Mouse (Mus musculus) heart, postnatal 36 days (tissue): ENCODE measurements around the gene Aktip. TPM values are rescaled to one million over a fixed set of nuclear protein-coding genes. Genes with fewer than 3 reads are reported as not detected.

Experiments used
- DNase-seq, 2 experiments: peaks; one replicate each; pipeline ENCODE4 v3.0.0; 2021 to 2022
- intact Hi-C: fragments of 180-260 bp; cut with DNase I; formaldehyde crosslinking; loops from one replicate; pipeline ENCODE4 v1.15.1; 2025
- total RNA-seq, 2 experiments: library from RNA; stranded (reverse); gene quantifications; 2 replicates each; pipeline ENCODE4 v1.2.3; 2021

Gene Aktip
- 10 to 100 TPM; 52.8 to 56.3 TPM for total RNA-seq

- intact Hi-C loops, result loop anchor here (10.0 kb wide), 3 partner anchors 175 to 1155 kb away; partner anchors contain the start of gene Irx5
- no peak for DNase-seq
These were observed at the start of gene Aktip for GRCm38 (mm10) chr8:91199876-91200275. Gene Aktip, minus strand, starts transcription at chr8:91199976.

DNA sequence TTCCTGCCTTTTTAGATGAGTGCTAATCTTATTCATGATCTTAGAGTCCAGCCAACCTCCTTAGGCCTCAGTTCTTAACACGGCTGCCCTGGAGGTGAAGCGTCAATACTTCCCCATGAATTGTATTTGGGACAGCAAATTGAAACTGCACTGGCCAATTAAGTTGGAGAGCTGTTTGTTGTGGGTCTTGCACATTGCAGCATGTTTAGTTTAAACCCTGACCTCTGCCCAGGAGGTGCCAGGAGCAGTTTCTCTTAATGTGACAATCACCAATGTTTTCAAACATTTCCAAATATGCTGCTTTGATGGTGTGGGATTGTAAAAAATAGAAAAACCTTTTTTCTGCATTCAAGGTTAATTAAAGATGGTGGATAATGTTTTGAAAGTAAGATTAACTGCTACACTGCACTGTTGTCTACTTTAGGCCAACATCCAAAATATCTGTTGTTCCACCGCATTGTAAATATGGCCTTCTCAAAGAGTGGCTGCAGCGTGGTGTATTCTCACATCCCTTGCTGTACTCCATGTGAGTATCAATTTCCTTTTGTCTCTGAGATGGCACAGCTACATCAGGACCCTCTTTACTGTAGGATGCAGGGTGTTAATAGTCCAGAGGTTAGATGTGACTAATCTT is 46.2 kb upstream of the Aktip start:
- intact Hi-C loops, result no loop called here
- no peak for DNase-seq

DNA sequence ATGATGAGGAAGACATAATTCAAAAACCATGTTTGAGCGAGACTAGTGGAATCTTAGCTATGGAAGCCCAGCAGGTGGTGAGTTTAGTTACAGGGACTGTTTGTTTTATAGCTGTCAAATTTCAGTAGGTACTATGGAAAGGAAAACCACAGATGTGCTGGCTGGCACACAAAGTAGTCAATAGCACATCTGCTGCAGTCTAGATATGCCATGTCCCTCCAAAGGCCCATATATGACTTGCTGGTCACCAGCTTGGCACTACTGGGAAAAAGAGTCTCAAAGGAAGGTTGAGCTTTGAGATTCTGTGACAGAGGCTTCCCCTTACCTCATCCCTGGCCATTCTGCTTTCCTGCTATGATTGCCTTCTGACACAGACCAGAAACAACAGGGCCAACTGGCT is 42.9 kb upstream of the Aktip start:
- intact Hi-C loops, result no loop called here
- no peak for DNase-seq

DNA sequence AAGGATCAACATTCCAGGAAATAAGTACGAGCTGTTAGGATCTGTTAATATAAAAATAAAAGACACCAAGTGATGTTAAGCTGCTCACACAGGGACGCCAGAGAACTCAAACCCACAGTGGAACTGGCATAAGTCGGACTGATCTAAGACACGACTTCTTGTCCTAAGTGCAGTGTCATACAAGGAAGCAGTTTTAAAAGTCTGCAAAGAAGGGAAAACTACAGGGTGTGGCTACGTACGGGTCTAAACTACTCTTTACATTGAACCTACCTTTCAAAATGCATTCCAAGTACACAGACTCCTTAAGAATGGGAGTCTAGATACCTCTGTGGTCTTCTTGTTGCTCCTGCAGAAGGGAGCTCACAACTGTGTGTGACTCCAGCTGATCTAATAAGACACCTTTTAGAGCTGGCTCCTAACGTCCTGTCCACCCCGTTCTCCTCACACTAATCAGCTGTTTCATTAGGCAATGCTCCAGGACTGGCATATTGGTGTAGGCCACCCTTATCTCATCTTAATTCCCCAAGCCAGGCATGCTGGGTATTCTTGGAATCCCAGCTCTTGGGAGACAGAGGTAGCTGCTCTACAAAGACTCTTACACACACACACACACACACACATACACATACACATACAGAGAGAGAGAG is 42.2 kb upstream of the Aktip start:
- intact Hi-C loops, result no loop called here
- no peak for DNase-seq

GRCm38 (mm10) chr8:91241371-91241770 is 41.6 kb upstream of the Aktip start:
- intact Hi-C loops, result no loop called here

DNA sequence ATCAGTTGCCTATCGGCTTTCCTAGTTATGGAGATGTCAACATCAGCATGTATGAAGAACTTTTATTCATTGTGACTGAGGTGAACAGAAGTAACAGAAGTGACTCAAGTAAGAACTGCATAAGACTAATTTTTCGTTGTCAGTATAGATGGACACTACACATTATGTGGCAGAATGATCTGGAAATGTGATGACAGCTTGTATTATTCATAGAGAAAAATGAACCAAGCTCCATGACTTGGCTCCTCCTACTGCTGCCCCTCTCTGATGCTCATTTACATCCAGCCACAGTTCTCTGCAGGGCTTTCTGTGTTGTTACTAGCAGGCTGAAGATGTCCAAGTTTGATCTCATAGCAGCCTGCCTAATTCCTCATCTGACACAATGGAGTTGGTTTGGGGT is 37.4 kb upstream of the Aktip start:
- DNase-seq, result no peak

More at GRCm38 (mm10) chr8:91241371-91241770, 41.6 kb upstream of the Aktip start:
- no peak for DNase-seq

DNA sequence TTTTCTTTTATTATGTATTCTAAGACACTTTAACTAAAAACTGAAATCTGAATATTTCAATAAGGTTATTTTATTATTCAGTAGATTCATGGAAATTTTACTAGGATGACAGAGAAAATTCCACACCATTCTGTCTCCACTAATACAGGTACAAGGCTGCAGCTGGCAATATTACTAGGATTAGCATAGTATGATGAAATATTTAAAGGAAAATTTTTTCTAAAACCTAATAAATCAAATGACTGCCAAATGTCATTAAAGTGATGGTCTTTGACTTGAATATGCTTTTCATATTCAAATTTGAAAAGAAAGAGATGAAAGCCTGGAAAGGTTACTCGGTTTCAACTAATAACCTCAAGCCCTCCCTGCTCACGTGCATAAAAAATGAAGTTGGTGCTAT is 34.3 kb upstream of the Aktip start:
- intact Hi-C loops, result no loop called here
- no peak for DNase-seq

More for the DNA sequence above, 37.4 kb upstream of the Aktip start:
- intact Hi-C loops, result no loop called here

DNA sequence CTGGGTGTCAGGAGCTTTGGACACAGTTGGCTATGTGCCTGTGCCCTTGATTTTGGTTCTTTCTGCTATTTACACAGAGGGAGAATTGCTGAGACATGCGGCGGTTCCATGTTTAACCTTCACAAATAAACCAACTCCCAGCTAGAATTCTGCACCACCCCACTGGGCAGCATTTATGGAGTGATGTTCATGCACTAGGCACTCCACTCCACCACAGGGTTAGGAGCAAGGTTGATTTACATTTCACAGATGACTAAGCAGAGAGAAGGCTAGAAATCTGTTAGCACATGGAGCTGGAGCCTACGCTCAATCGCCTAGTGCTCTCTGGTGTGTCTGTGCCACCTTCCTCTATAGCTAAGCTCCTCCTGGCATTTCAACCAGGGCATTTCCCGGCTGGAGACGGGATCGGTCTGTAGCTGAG is 27.7 kb upstream of the Aktip start:
- intact Hi-C loops, result no loop called here
- DNase-seq, result no peak

- intact Hi-C loops, result no loop called here
- DNase-seq, result no peak
These were observed 24.5 kb upstream of the Aktip start for GRCm38 (mm10) chr8:91224227-91224626.

- intact Hi-C loops, result no loop called here
- DNase-seq, result no peak
These were observed 22.1 kb upstream of the Aktip start for GRCm38 (mm10) chr8:91221841-91222240.

- DNase-seq, result no peak
These were observed 18.5 kb upstream of the Aktip start for GRCm38 (mm10) chr8:91218271-91218670.

DNA sequence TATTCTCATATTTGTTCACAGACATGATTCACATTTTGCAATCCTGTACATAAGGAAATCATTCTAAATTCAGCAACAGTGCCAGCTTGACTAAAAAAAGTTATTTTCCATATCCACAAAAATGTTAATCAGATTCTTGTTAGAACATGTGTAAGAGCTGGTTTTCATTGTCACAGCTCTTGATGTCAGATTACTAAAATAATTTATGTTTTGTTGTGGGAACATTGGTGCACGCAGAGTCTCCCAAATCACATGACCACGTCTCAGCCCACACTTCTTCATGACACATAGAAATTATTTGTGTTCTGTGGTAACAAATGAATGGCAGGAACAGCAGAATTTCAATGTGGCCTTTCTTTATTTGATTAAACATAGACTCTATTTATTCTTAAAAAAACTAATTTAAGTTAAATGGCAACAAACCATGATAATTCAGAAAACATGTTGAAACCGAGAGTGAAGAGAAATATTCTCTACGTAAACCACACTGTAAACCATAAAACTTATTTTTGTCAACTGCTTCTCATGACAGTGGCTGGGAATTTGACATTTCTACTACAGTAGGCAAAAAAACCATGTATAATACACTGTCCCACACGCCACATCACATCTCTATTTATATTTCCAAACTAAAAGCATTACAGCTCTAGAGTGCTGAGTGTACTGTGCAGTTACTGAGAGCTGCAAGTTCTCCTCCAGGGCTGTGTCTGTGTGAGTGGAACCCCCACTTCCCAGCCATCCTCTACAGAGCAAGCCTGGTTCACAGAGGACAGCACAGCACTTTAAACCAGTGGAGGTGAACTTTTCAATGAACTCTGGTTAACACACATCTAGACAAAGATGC is 17.5 kb upstream of the Aktip start:
- DNase-seq, result no peak
- intact Hi-C loops, result no loop called here

More at GRCm38 (mm10) chr8:91218271-91218670, 18.5 kb upstream of the Aktip start:
- intact Hi-C loops, result no loop called here

DNA sequence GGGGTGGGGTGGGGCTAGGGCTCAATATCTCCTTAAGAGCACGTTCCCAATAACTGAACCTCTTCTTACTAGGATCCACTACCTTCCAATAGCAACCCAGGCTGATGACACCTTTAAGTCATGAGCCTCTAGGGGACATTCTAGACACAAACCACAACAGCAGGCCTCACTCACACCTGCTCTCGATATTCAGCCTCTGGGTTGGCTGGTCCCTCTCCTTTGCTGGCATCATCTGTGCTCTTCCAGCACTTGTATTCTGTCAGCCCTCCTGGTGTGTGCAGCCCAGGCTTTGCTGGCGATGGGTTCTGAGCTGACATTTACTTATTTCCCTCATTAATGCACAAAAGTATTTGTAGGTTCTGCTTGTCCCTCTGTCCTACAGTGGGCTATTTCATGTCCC is 14.5 kb upstream of the Aktip start:
- DNase-seq, result no peak
- intact Hi-C loops, result no loop called here

DNA sequence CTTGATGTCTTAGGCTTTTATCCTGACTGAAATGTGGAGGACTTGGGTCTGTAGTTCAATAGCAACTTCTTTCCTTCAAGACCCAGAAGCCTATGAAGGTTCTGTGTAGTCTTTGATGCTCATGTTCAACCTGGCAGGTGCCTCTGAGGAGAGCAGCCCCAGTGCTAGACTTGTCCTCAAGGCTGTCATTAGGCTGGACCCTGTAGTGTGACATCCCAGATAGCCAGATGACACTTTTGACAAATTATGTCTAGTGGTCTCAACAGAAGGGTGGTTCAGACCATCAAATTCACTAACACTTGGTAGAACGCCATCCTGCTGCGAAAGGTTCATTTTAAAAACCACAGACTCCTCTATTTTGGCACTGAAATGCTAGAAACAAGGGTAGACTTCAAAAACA is 13.2 kb upstream of the Aktip start:
- no peak for DNase-seq
- intact Hi-C loops, result no loop called here

GRCm38 (mm10) chr8:91209658-91210057 is 9.9 kb upstream of the Aktip start:
- DNase-seq, result no peak
- intact Hi-C loops, result no loop called here

GRCm38 (mm10) chr8:91207676-91208075 is 7.9 kb upstream of the Aktip start:
- intact Hi-C loops, result no loop called here
- no peak for DNase-seq

- intact Hi-C loops, result no loop called here
- DNase-seq, result no peak
These were observed 6.1 kb upstream of the Aktip start for GRCm38 (mm10) chr8:91205897-91206296.

GRCm38 (mm10) chr8:91201184-91201583 is 1.4 kb upstream of the Aktip start:
- no peak for DNase-seq
- intact Hi-C loops, result no loop called here

- no peak for DNase-seq
- intact Hi-C loops, result loop anchor here (10.0 kb wide), 3 partner anchors 177 to 1157 kb away; partner anchors contain the start of gene Irx5
These were observed 1.7 kb downstream of the Aktip start for GRCm38 (mm10) chr8:91198036-91198435.

GRCm38 (mm10) chr8:91197233-91197632 is 2.5 kb downstream of the Aktip start:
- intact Hi-C loops, result loop anchor here (10.0 kb wide), 3 partner anchors 178 to 1158 kb away; partner anchors contain the start of gene Irx5
- DNase-seq, result no peak

GRCm38 (mm10) chr8:91196661-91197060 is 3.1 kb downstream of the Aktip start:
- intact Hi-C loops, result loop anchor here (10.0 kb wide), 3 partner anchors 178 to 1158 kb away; partner anchors contain the start of gene Irx5
- DNase-seq, result no peak
